ENCODE assay signal across 16 mouse cellular contexts in the genomic region with DNA sequence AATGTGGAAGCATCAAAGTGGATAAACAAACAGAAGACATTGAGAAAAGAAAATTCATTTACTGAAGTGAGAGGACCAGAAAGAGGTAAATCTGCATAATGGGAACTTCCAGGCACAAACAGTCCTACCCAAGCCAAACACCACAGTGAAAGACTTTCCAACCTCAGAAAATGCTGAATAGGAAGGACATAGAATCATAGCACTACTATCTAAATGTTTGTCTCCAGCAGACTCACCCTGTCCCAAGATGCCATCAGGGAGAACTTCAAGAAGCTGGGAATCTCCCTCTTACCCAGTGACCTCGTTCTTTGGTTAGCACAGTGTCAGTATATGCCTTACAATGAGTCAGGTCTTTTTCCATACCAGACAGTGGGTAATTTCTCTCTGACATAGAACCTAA.
"Had no signal": no experiment of that assay in that cellular context is flagged by ENCODE, and none has a peak within 500 bp of the region (broad histone marks: within the 10 kb centered on the region; RNA-seq: fewer than 3 reads in every experiment).

No protein-coding gene starts in this region.

- DNase-seq: retina, postnatal 1 day; right cerebral cortex, adult 18-20 months; right cerebral cortex, postnatal 14 days; right cerebral cortex, postnatal 25 days; right cerebral cortex, postnatal 4 days; spleen, adult 18-20 months; thymus, adult 18-20 months; thymus, adult 2 months; thymus, postnatal 14 days; thymus, postnatal 25 days; thymus, postnatal 36 days; thymus, postnatal 4 days had no signal

- H3K4me1 ChIP-seq: neural tube, embryonic 13.5 days; neural tube, embryonic 15.5 days; stomach, embryonic 15.5 days had no signal

- H3K4me3 ChIP-seq: neural tube, embryonic 13.5 days; neural tube, embryonic 15.5 days; stomach, embryonic 15.5 days had no signal

- H3K4me2 ChIP-seq: neural tube, embryonic 13.5 days; neural tube, embryonic 15.5 days; stomach, embryonic 15.5 days had no signal

- H3K27ac ChIP-seq: neural tube, embryonic 13.5 days; neural tube, embryonic 15.5 days; stomach, embryonic 15.5 days; stomach, postnatal 0 days had no signal

- H3K9me3 ChIP-seq: neural tube, embryonic 13.5 days; neural tube, embryonic 15.5 days; stomach, embryonic 15.5 days had no signal

- H3K36me3 ChIP-seq: neural tube, embryonic 13.5 days; neural tube, embryonic 15.5 days; stomach, embryonic 15.5 days had no signal

- H3K27me3 ChIP-seq: neural tube, embryonic 13.5 days; neural tube, embryonic 15.5 days; stomach, embryonic 15.5 days had no signal

- H3K9ac ChIP-seq: neural tube, embryonic 13.5 days; neural tube, embryonic 15.5 days; stomach, embryonic 15.5 days had no signal
